Mouse (Mus musculus): Measurements from ENCODE around the gene Arhgef28.

GRCm38 (mm10) chr13:97928135-97928497 lies 278.1 kb downstream of the Arhgef28 start:
- TF ChIP-seq EP300 (IDR thresholded peaks at IDR 0.05; ENCODE audit: low read depth): no peak
- no peak for TF ChIP-seq CTCF (IDR thresholded peaks at IDR 0.05; ENCODE audit: low read depth)

Measured in liver, embryonic 14.5 days (tissue).